Mouse (Mus musculus) liver, postnatal 0 days (tissue): ENCODE data around the gene Sos2.

Source experiments
- CTCF ChIP-seq: sonication (generic); IDR thresholded peaks from 2 replicates; pipeline ENCODE4 v1.5.1; 2016; ENCODE audit warnings: antibody characterized with exemption, low read depth
- EP300 ChIP-seq: IDR thresholded peaks from 2 replicates; pipeline ENCODE4 v1.6.1; 2016; ENCODE audit warnings: antibody characterized with exemption, low read depth, mild to moderate bottlenecking

DNA sequence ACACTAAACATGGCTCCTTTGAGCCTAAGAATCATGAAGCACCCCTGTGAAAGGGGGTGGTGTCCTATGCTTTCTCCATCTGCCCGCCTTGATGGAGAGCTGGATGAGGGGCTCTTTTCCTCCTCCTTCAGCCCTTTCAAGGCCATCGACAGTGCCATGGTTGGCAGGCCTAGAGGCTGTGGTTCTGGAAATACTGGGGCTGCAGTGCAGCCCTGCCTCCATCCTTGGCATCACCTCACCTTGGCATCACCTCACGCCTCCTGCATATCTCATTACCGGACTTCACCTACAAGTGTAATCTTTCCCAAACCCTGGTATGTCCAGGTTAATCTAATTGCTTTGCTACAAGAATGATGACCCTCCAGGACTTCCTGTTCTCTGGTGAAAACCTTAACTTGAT, 5.5 kb downstream of the Sos2 start:
- TF ChIP-seq CTCF: no peak
- TF ChIP-seq EP300: no peak
